Mouse (Mus musculus): ENCODE results near the gene Cc2d1a. TPM values are rescaled to one million over a fixed set of nuclear protein-coding genes. Genes with fewer than 3 reads are reported as not detected.
A peak's percentile ranks its signal among the peaks of the same experiment; 100 is the strongest.

Gene Cc2d1a
- 24.5 and 24.7 TPM in 2 replicates for polyA plus RNA-seq (2015; fragmentation: Nextera tagmentation; extraction: Ambion mirVana)

DNA sequence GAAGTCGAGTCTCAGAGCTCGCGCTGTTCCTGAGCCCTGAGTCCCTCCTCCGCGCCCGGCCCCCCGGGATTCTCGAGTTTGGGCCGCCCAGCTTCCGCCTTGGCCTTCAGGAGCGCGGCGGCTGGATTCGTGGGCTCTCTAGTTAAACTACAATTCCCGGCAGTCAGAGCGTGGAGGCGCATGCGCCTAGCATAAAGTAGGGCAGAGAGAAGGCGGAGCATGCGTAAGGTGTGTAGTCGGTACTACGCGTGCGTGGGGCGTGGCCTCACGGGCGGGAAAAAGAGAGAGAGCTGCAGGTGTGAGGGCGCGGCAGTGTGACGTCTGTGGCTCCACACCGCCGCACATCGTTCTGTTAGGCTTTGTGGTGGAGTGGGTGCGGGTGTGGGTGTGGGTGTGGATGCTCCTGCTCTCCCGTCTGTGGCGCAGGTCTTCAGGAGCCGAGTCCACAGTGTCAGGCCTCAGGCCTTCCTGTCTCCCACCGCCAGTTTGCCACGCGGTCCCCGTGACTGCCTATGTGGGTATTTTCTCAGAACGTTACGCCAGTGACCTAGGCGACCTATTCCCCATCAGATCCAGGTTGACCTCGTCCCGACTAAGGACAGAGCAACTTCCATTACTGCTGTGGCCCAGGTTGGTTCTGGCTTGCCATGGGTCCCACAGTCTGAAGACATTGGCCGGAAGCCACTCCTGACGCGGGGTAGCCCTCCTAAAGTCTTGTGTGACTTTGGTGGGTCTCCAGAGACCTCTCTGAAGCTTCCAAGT, at the start of gene Cc2d1a, which contains the start of gene 4930432K21Rik:
Cc2d1a (minus strand) TSS at position 168 of the 762 bp plus-strand sequence.
4930432K21Rik (plus strand) TSS at position 257 of the 762 bp plus-strand sequence.
- ATAC-seq: peak; percentile 95
- H3K9ac ChIP-seq (replicated peaks): peak within 1 kb of the TSS; percentile 87
- 16% methylated on average over 49 of the region's 49 CpGs for whole genome bisulfite sequencing
- no peak within 1 kb of the TSS for H3K27ac ChIP-seq
- H3K4me3 ChIP-seq (replicated peaks): peak within 1 kb of the TSS; percentile 77
- peak within 1 kb of the TSS; percentile 93 for H3K4me2 ChIP-seq (replicated peaks)
- H3K4me1 ChIP-seq (replicated peaks): peaks cover 25% of the 10 kb centered on the region
- H3K27me3 ChIP-seq: no peaks in the 10 kb centered on the region
- H3K36me3 ChIP-seq: peaks cover 25% of the 10 kb centered on the region
- H3K9me3 ChIP-seq: no peaks in the 10 kb centered on the region

DNA sequence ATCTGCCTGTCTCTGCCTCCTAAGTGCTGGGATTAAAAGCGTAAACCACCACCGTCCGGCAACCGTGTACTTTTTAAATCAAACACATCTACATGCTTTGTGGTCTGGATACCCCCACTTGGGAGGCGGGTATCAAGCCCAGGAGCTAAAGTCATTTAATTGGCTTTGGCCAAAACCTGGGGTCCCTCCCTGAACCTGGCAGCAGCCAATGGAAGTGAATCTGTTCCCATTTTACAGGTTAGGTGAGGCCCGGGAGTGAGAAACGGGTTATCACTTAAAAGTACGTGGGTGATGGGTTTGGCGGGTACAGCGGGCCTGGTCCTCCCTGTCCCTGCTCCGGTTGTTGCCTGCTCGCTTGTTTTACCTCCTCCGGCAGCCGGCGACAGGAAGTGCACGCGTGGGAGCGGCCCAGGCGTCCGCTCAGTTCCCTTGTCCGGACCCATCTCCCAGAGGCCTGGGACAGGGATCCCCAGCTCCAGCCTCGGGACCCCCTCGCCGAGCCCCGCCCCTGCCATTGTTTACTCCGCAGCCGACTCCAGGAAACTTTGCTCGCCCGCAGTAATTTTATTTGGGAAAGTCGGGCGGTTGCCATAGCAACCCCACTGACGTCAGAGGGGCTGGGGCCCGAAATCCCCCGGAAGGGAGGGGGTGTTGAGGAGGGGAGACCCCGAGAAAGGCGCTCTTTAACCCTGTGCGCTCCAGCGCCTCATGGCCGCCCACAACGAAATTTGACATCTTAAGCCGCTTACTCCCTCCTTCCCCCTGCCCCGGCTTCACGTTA, 49.6 kb upstream of the Cc2d1a start:
- ATAC-seq: peak; percentile 38
- Histone ChIP-seq H3K9me3 (no peaks in the 10 kb centered on the region), H3K9ac (replicated peaks) (peak overlapping the region; percentile 56), H3K27ac (peak overlapping the region; percentile 88), H3K4me2 (replicated peaks) (peak overlapping the region; percentile 66), H3K27me3 (peaks cover 19% of the 10 kb centered on the region), H3K36me3 (no peaks in the 10 kb centered on the region), H3K4me1 (replicated peaks) (peaks cover 49% of the 10 kb centered on the region), H3K4me3 (replicated peaks) (peak overlapping the region; percentile 50)
- WGBS: 3% methylated on average over 43 of the region's 43 CpGs

DNA sequence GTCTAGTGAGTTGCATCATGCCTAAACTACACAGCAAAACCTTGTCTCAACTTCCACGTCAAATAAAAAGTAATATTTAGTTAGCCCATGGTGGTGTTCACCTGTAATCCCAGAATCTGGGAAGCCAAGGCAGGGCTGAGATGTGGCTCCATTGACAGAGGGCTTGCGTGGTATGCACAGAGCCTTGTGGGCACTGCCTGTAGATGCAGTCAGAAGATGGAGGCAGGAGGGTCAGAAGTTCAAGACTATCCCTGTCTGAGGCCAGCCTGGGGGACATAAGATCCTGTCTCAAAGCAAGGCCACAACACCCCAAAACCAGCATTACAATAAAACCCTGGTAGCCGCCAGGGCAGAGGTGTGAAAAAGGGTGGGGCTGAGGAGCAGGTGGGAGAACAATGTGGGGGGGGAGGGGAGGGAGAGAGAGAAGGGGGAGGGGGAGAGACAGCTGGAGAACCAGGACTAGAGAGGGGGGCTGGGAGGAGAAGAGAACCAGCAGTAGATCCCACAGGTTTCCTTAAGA, 46.5 kb upstream of the Cc2d1a start:
- Histone ChIP-seq H3K4me2 (replicated peaks) (no peak overlapping the region), H3K9me3 (no peaks in the 10 kb centered on the region), H3K4me3 (replicated peaks) (no peak overlapping the region), H3K27me3 (peaks cover 4% of the 10 kb centered on the region; the same call in 1 of the 2 replicates), H3K4me1 (replicated peaks) (peaks cover 33% of the 10 kb centered on the region), H3K9ac (replicated peaks) (no peak overlapping the region), H3K27ac (no peak overlapping the region), H3K36me3 (no peaks in the 10 kb centered on the region)
- ATAC-seq: no peak
- 76% methylated on average over 3 of the region's 3 CpGs for WGBS

DNA sequence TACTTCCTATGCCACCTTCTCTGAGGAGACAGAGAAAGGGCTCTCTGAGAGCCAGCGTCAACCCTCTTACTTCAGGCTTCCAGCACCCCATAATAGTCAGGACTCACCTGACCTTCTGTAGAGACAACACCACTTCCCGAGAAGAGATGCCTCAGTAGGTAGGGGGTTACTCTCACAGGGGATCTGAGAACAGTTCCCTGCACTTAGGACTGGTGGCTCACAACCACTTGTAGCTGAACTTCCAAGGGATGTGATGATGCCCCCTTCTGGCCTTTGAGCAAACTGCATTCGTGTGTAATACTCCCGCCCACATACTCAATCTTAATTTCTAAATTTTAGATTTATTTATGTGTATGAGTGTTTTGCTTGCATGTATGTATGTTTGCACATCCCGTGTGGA, 45.8 kb upstream of the Cc2d1a start:
- H3K36me3 ChIP-seq: no peaks in the 10 kb centered on the region
- no peak for ATAC-seq
- H3K27me3 ChIP-seq: peaks cover 6% of the 10 kb centered on the region; the same call in 1 of the 2 replicates
- H3K4me3 ChIP-seq (replicated peaks): no peak overlapping the region
- no peak overlapping the region for H3K27ac ChIP-seq
- H3K9me3 ChIP-seq: no peaks in the 10 kb centered on the region
- no peak overlapping the region for H3K9ac ChIP-seq (replicated peaks)
- H3K4me1 ChIP-seq (replicated peaks): peaks cover 26% of the 10 kb centered on the region
- 88% methylated on average over 5 of the region's 5 CpGs for WGBS
- H3K4me2 ChIP-seq (replicated peaks): no peak overlapping the region

DNA sequence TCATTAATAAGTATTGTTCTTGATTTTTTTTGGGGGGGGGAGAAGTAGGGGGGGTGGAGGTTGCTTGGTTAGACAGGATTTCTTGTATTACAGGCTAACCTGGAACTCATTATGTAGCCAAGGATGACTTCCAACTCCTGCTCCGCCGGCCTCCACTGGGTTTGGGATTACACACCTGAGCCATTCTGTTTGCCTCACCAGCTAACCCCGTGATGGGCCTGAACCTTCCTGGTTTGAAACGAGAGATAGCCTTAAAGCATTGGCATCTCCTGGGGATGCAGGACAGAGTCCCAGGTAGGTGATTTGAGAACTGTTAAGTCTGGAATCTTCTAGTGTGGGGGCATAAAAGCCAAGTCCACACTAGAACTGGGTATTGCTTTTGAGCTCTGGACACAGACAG, 45.4 kb upstream of the Cc2d1a start:
- peaks cover 6% of the 10 kb centered on the region; the same call in 1 of the 2 replicates for H3K27me3 ChIP-seq
- no peak for ATAC-seq
- WGBS: 80% methylated on average over 4 of the region's 4 CpGs
- peaks cover 22% of the 10 kb centered on the region for H3K4me1 ChIP-seq (replicated peaks)
- H3K9me3 ChIP-seq: no peaks in the 10 kb centered on the region
- no peak overlapping the region for H3K4me3 ChIP-seq (replicated peaks)
- H3K4me2 ChIP-seq (replicated peaks): no peak overlapping the region
- no peak overlapping the region for H3K27ac ChIP-seq
- H3K9ac ChIP-seq (replicated peaks): no peak overlapping the region
- H3K36me3 ChIP-seq: no peaks in the 10 kb centered on the region

DNA sequence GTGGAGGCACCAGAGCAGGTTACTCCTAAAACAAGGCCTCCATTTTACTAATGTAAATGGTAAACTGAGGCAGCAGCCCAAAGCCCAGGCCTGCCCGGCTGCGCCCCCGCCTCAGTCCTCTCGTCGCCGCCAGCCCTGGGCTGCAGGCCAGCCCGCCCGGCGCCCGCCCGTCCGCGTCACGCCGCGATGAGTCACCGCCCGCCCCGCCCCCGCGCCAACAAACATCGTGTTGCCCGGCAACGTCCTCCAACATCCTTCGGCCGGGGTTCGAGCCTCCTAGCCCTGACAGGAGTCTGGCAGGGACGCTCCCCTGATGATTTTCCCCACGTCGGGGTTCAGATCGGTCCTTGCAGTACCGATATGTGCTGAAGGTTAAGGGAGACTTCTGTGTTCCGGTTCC, 44.8 kb upstream of the Cc2d1a start:
- no peaks in the 10 kb centered on the region for H3K9me3 ChIP-seq
- H3K4me2 ChIP-seq (replicated peaks): peak overlapping the region; percentile 37
- no peaks in the 10 kb centered on the region for H3K36me3 ChIP-seq
- no peak overlapping the region for H3K9ac ChIP-seq (replicated peaks)
- peak overlapping the region; percentile 4; the same call in 1 of the 2 replicates for H3K4me3 ChIP-seq (replicated peaks)
- no peak overlapping the region for H3K27ac ChIP-seq
- H3K27me3 ChIP-seq: peaks cover 11% of the 10 kb centered on the region
- 5% methylated on average over 33 of the region's 33 CpGs for WGBS
- peaks cover 16% of the 10 kb centered on the region for H3K4me1 ChIP-seq (replicated peaks)
- ATAC-seq: peak; percentile 67; the same call in 1 of the 2 replicates

DNA sequence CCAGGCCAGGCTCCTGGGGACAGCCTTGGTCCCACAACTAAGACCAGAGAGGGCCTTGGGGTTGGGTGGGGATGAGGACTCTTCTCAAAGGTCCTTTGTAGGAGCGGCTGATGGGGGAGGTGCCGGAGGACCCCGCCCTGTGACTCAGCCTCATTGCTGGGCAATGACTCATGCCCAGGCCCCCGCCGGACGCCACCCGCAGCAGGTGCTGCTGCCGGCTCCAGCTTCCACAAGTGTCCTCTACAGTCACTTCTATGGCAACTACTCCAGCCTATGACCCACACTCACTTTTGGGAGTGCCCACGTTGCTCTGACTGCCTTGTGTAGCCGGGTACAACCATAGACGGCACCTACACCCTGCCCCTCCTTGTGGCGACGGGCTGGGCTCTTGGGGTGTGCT, 44.3 kb upstream of the Cc2d1a start:
- 57% methylated on average over 13 of the region's 13 CpGs for WGBS
- no peaks in the 10 kb centered on the region for H3K36me3 ChIP-seq
- 0 out of 2 replicates have a peak overlapping the region, but pooled peaks have one; percentile 30 for H3K9ac ChIP-seq (replicated peaks)
- no peaks in the 10 kb centered on the region for H3K9me3 ChIP-seq
- peaks cover 13% of the 10 kb centered on the region for H3K4me1 ChIP-seq (replicated peaks)
- H3K4me3 ChIP-seq (replicated peaks): peak overlapping the region; percentile 4; the same call in 1 of the 2 replicates
- H3K4me2 ChIP-seq (replicated peaks): peak overlapping the region; percentile 37; the same call in 1 of the 2 replicates
- H3K27me3 ChIP-seq: peaks cover 16% of the 10 kb centered on the region
- peak; percentile 44; the same call in 1 of the 2 replicates for ATAC-seq
- H3K27ac ChIP-seq: peak overlapping the region; percentile 53

DNA sequence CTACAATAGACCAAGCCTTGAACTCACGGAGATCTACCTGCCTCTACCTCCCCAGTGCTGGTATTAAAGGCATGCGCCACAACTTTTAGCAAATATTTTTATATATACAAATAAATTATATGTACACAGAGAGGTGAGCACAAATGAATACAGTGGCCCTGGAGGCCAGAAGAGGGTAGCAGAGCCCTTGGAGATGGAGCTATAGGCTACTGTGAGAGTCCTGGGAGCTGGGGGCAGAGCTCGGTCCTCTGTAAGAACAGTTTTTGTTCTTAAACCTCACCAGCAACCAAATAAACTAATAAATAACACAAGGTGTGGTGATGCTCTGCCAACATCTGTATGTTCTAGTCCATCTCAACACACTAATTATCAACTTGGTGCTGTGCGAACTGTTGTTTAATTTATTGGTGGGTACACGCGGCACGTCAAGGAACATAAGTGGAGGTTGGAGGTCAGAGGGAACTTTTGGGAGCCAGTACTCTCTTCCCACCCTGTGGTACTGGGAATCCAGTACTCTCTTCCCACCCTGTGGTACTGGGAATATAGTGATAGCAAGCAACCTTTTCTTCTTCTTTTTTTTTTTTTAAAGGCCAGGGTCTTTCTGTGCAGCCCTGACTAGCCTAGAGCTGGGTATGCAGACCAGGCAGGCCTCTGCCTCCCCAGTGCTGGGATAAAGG, 42.6 kb upstream of the Cc2d1a start:
- H3K27ac ChIP-seq: no peak overlapping the region
- H3K9me3 ChIP-seq: no peaks in the 10 kb centered on the region
- ATAC-seq: no peak
- H3K4me2 ChIP-seq (replicated peaks): no peak overlapping the region
- WGBS: 92% methylated on average over 7 of the region's 7 CpGs
- H3K27me3 ChIP-seq: peaks cover 18% of the 10 kb centered on the region
- peaks cover 19% of the 10 kb centered on the region for H3K4me1 ChIP-seq (replicated peaks)
- H3K9ac ChIP-seq (replicated peaks): no peak overlapping the region
- H3K4me3 ChIP-seq (replicated peaks): no peak overlapping the region
- H3K36me3 ChIP-seq: no peaks in the 10 kb centered on the region

DNA sequence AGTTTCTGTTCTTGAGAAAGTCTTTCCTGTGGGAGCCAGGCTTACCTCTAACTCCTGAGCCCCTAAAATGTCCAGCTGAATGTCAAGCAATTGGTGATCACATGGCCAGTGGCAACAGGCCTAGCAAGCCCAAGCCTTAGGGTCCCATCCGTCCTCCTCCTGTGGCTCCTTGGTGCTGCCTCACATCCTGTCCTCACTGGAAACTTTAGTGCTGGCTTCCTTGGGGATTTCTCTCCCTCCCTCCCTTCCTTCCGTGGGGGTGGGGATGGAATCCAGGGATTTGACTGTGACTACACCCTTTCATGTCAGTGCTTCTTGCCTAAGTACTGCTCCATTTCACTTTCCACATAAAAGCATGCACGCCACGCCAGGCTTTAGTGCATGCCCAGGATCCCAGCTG, 41.9 kb upstream of the Cc2d1a start:
- no peak overlapping the region for H3K27ac ChIP-seq
- no peak overlapping the region for H3K9ac ChIP-seq (replicated peaks)
- H3K4me1 ChIP-seq (replicated peaks): peaks cover 22% of the 10 kb centered on the region
- H3K9me3 ChIP-seq: no peaks in the 10 kb centered on the region
- H3K4me3 ChIP-seq (replicated peaks): no peak overlapping the region
- H3K27me3 ChIP-seq: peaks cover 18% of the 10 kb centered on the region
- ATAC-seq: no peak
- WGBS: 61% methylated on average over 4 of the region's 4 CpGs
- H3K36me3 ChIP-seq: no peaks in the 10 kb centered on the region
- no peak overlapping the region for H3K4me2 ChIP-seq (replicated peaks)

DNA sequence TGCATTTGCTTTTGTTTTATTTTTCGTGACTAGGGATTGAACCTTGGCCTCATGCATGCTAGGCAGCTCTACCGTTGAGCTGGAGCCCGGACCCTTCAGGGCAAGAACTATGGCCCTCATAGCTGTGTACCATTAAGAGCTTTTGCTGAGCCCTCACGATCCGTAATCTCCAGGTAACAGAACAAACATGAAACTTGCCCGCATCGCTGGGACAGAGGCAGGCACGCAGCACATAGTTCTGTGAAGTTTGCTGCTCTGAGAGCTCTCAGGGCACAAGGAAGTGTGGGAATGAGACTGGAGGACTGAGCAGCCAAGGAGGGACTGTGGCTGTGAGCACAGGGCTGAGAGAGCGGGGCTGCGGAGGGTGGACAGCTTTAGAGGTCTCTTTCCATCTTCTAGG, 40.9 kb upstream of the Cc2d1a start:
- Histone ChIP-seq H3K27me3 (peaks cover 18% of the 10 kb centered on the region), H3K4me1 (replicated peaks) (peaks cover 28% of the 10 kb centered on the region), H3K36me3 (no peaks in the 10 kb centered on the region), H3K27ac (no peak overlapping the region), H3K9ac (replicated peaks) (no peak overlapping the region), H3K9me3 (no peaks in the 10 kb centered on the region), H3K4me2 (replicated peaks) (no peak overlapping the region), H3K4me3 (replicated peaks) (no peak overlapping the region)
- ATAC-seq: no peak
- 88% methylated on average over 10 of the region's 10 CpGs for WGBS

DNA sequence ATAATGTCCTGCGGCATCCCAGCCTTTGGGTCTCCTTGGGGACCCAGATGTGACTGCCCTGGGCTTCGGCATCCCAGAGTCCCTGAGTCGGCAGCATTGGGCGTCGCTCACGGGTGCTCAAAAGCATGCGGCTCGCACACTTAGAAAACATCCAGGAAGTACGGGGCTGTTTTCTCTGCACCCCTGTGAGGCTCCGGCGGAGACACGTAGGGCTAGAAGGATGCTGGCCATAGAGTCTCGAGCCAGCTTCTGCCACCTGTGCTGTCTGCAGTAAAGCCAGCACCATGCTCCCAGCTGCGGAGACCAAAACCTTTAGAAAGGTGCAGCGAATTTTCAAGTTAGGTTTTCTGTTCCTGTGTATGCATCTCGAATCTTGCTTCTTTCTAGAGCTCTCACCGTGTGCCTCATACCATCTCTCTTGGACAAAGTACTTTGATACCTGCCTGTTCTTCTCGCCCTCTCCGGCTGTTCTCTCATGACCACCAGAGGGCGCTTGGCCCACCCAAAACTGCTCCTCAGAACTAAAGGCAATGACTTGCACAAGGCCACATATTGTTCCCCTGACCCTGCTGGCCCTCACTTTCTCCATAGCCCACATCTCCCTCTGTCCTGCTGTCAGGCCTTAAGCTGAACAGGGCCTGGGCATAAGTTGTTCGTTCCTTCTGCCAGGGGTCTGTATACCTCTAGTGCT, 39.5 kb upstream of the Cc2d1a start:
- no peaks in the 10 kb centered on the region for H3K36me3 ChIP-seq
- ATAC-seq: no peak
- no peaks in the 10 kb centered on the region for H3K9me3 ChIP-seq
- peaks cover 14% of the 10 kb centered on the region for H3K27me3 ChIP-seq
- H3K4me2 ChIP-seq (replicated peaks): peak overlapping the region; percentile 52
- H3K27ac ChIP-seq: no peak overlapping the region
- peak overlapping the region; percentile 51 for H3K9ac ChIP-seq (replicated peaks)
- peak overlapping the region; percentile 25 for H3K4me3 ChIP-seq (replicated peaks)
- H3K4me1 ChIP-seq (replicated peaks): peaks cover 30% of the 10 kb centered on the region
- 5% methylated on average over 21 of the region's 21 CpGs for WGBS

Data from midbrain, embryonic 13.5 days (tissue).